Mouse (Mus musculus): ENCODE measurements around the gene Gm45062. TPM values are rescaled to one million over a fixed set of nuclear protein-coding genes. Genes with fewer than 3 reads are reported as not detected.

Gene Gm45062
- polyA plus RNA-seq, 1 experiment: not detected

- TF ChIP-seq GATA1 (IDR thresholded peaks at IDR 0.05; ENCODE audit: low read length): no peak
- no peak for TF ChIP-seq TAL1 (IDR thresholded peaks at IDR 0.05; ENCODE audit: low read length)
- H3K9me3 ChIP-seq (ENCODE audit: control insufficient read depth, low read length): no peaks in the 10 kb centered on the region
- H3K36me3 ChIP-seq (ENCODE audit: control insufficient read depth): peaks cover 3% of the 10 kb centered on the region
- H3K4me3 ChIP-seq (replicated peaks): no peak overlapping the region
- H3K27me3 ChIP-seq (ENCODE audit: control insufficient read depth): no peaks in the 10 kb centered on the region
- H3K4me1 ChIP-seq (ENCODE audit: control insufficient read depth): peaks cover 37% of the 10 kb centered on the region
These were observed 156.6 kb downstream of the Gm45062 start for GRCm38 (mm10) chr6:8415823-8416222.

- Histone ChIP-seq H3K4me1 (ENCODE audit: control insufficient read depth) (peaks cover 43% of the 10 kb centered on the region), H3K4me3 (replicated peaks) (no peak overlapping the region), H3K9me3 (ENCODE audit: control insufficient read depth, low read length) (no peaks in the 10 kb centered on the region), H3K36me3 (ENCODE audit: control insufficient read depth) (peaks cover 3% of the 10 kb centered on the region), H3K27me3 (ENCODE audit: control insufficient read depth) (no peaks in the 10 kb centered on the region)
- TF ChIP-seq GATA1 (IDR thresholded peaks at IDR 0.05; ENCODE audit: low read length): no peak
- TF ChIP-seq TAL1 (IDR thresholded peaks at IDR 0.05; ENCODE audit: low read length): no peak
These were observed 157.7 kb downstream of the Gm45062 start for GRCm38 (mm10) chr6:8416802-8417569.

DNA sequence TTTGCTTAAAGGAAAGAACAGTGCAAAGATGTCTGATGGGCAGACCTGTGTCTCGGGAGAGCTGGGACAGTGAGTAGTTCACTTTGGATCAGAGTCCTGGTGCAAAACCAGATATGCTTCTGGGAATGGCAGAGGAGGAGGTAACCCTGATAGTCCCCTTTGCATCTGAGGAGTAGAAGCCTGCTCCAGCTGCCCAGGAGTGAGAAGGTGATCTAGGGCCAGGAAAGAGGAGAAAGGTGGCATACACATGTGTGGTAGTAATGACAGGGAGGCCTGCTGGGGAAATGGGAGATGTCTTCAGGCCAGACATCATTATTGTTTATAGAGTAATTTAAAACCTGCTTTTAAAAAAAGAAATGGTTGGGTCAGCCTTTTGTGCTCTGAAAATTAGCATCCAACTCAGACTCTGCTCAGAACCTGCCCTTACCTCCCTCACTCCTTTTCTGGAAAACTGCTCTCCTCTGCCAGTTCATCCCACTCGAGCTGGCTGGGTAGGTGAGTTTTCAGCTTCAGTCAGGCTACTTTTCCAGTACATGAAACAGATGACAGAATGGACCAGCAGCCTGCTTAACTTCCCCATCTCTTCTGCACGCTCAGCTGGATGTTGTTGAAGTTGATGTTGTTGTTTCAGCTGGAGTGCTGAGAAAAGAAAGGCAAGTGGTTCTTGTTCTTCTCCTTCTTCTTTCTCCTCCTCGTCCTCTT is 160.4 kb downstream of the Gm45062 start:
- no peaks in the 10 kb centered on the region for H3K9me3 ChIP-seq (ENCODE audit: control insufficient read depth, low read length)
- no peaks in the 10 kb centered on the region for H3K27me3 ChIP-seq (ENCODE audit: control insufficient read depth)
- H3K36me3 ChIP-seq (ENCODE audit: control insufficient read depth): peaks cover 2% of the 10 kb centered on the region; the same call in 1 of the 2 replicates
- TF ChIP-seq TAL1 (IDR thresholded peaks at IDR 0.05; ENCODE audit: low read length): no peak
- no peak for TF ChIP-seq GATA1 (IDR thresholded peaks at IDR 0.05; ENCODE audit: low read length)
- H3K4me1 ChIP-seq (ENCODE audit: control insufficient read depth): peaks cover 62% of the 10 kb centered on the region
- H3K4me3 ChIP-seq (replicated peaks): no peak overlapping the region

GRCm38 (mm10) chr6:8420187-8420503 is 160.9 kb downstream of the Gm45062 start:
- H3K36me3 ChIP-seq (ENCODE audit: control insufficient read depth): peaks cover 3% of the 10 kb centered on the region; the same call in 1 of the 2 replicates
- peaks cover 68% of the 10 kb centered on the region for H3K4me1 ChIP-seq (ENCODE audit: control insufficient read depth)
- H3K27me3 ChIP-seq (ENCODE audit: control insufficient read depth): no peaks in the 10 kb centered on the region
- no peaks in the 10 kb centered on the region for H3K9me3 ChIP-seq (ENCODE audit: control insufficient read depth, low read length)
- TF ChIP-seq GATA1 (IDR thresholded peaks at IDR 0.05; ENCODE audit: low read length) (no peak), TAL1 (IDR thresholded peaks at IDR 0.05; ENCODE audit: low read length) (no peak)
- H3K4me3 ChIP-seq (replicated peaks): no peak overlapping the region

- peaks cover 2% of the 10 kb centered on the region; the same call in 1 of the 2 replicates for H3K36me3 ChIP-seq (ENCODE audit: control insufficient read depth)
- H3K9me3 ChIP-seq (ENCODE audit: control insufficient read depth, low read length): no peaks in the 10 kb centered on the region
- TF ChIP-seq GATA1 (IDR thresholded peaks at IDR 0.05; ENCODE audit: low read length) (no peak), TAL1 (IDR thresholded peaks at IDR 0.05; ENCODE audit: low read length) (no peak)
- H3K4me3 ChIP-seq (replicated peaks): no peak overlapping the region
- no peaks in the 10 kb centered on the region for H3K27me3 ChIP-seq (ENCODE audit: control insufficient read depth)
- peaks cover 80% of the 10 kb centered on the region for H3K4me1 ChIP-seq (ENCODE audit: control insufficient read depth)
These were observed 162.2 kb downstream of the Gm45062 start for GRCm38 (mm10) chr6:8421421-8421820.

- no peak for TF ChIP-seq TAL1 (IDR thresholded peaks at IDR 0.05; ENCODE audit: low read length)
- TF ChIP-seq GATA1 (IDR thresholded peaks at IDR 0.05; ENCODE audit: low read length): no peak
- peaks cover 80% of the 10 kb centered on the region for H3K4me1 ChIP-seq (ENCODE audit: control insufficient read depth)
- H3K27me3 ChIP-seq (ENCODE audit: control insufficient read depth): no peaks in the 10 kb centered on the region
- no peaks in the 10 kb centered on the region for H3K9me3 ChIP-seq (ENCODE audit: control insufficient read depth, low read length)
- H3K4me3 ChIP-seq (replicated peaks): no peak overlapping the region
- H3K36me3 ChIP-seq (ENCODE audit: control insufficient read depth): peaks cover 5% of the 10 kb centered on the region
These were observed 162.8 kb downstream of the Gm45062 start for GRCm38 (mm10) chr6:8421959-8422581.

- peak; percentile 86 for TF ChIP-seq GATA1 (IDR thresholded peaks at IDR 0.05; ENCODE audit: low read length)
- peak; percentile 83 for TF ChIP-seq TAL1 (IDR thresholded peaks at IDR 0.05; ENCODE audit: low read length)
- peaks cover 12% of the 10 kb centered on the region for H3K36me3 ChIP-seq (ENCODE audit: control insufficient read depth)
- H3K4me1 ChIP-seq (ENCODE audit: control insufficient read depth): peaks cover 86% of the 10 kb centered on the region
- no peaks in the 10 kb centered on the region for H3K9me3 ChIP-seq (ENCODE audit: control insufficient read depth, low read length)
- H3K27me3 ChIP-seq (ENCODE audit: control insufficient read depth): no peaks in the 10 kb centered on the region
- peak overlapping the region; percentile 16 for H3K4me3 ChIP-seq (replicated peaks)
These were observed 163.9 kb downstream of the Gm45062 start for GRCm38 (mm10) chr6:8423142-8423541.

DNA sequence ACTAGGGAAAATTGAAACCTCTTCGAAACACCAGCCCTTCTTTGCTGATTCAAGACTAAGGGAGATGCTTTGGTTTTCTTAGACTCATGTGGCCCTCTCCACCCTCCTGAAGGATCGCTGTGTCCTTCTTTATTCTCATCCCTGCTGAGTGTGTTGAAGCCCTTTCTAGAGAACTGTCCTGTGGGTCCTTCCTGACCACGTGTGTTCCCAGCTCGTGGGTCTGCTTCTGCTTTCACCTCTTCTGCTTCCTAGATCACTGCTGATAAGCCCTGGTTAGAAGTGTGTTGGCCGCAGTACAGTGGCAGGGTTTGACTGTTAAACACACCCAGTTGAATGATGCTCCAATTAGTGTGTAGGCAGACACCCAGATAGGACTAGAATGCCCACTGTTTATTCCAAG is 168.4 kb downstream of the Gm45062 start:
- peaks cover 16% of the 10 kb centered on the region for H3K36me3 ChIP-seq (ENCODE audit: control insufficient read depth)
- H3K27me3 ChIP-seq (ENCODE audit: control insufficient read depth): no peaks in the 10 kb centered on the region
- TF ChIP-seq GATA1 (IDR thresholded peaks at IDR 0.05; ENCODE audit: low read length): no peak
- no peak for TF ChIP-seq TAL1 (IDR thresholded peaks at IDR 0.05; ENCODE audit: low read length)
- no peak overlapping the region for H3K4me3 ChIP-seq (replicated peaks)
- H3K4me1 ChIP-seq (ENCODE audit: control insufficient read depth): peaks cover 48% of the 10 kb centered on the region
- H3K9me3 ChIP-seq (ENCODE audit: control insufficient read depth, low read length): no peaks in the 10 kb centered on the region

GRCm38 (mm10) chr6:8430610-8431234 is 171.5 kb downstream of the Gm45062 start:
- Histone ChIP-seq H3K4me1 (ENCODE audit: control insufficient read depth) (peaks cover 17% of the 10 kb centered on the region), H3K27me3 (ENCODE audit: control insufficient read depth) (no peaks in the 10 kb centered on the region), H3K36me3 (ENCODE audit: control insufficient read depth) (peaks cover 14% of the 10 kb centered on the region), H3K9me3 (ENCODE audit: control insufficient read depth, low read length) (no peaks in the 10 kb centered on the region), H3K4me3 (replicated peaks) (no peak overlapping the region)
- no peak for TF ChIP-seq GATA1 (IDR thresholded peaks at IDR 0.05; ENCODE audit: low read length)
- TF ChIP-seq TAL1 (IDR thresholded peaks at IDR 0.05; ENCODE audit: low read length): no peak

All from erythroblast, embryonic 14.5 days (primary cell).